Mouse (Mus musculus): Measurements from ENCODE around the gene Mrps27. TPM values are rescaled to one million over a fixed set of nuclear protein-coding genes. Genes with fewer than 3 reads are reported as not detected.
"Not testable (repeated sequence)": the region's sequence is repeated elsewhere in the genome, so short reads cannot be mapped to it uniquely, and the experiment has no call there.

The Mrps27 gene
- total and polyA plus RNA-seq, 2 experiments from 2014 or later: 17.5 to 41.7 TPM

DNA sequence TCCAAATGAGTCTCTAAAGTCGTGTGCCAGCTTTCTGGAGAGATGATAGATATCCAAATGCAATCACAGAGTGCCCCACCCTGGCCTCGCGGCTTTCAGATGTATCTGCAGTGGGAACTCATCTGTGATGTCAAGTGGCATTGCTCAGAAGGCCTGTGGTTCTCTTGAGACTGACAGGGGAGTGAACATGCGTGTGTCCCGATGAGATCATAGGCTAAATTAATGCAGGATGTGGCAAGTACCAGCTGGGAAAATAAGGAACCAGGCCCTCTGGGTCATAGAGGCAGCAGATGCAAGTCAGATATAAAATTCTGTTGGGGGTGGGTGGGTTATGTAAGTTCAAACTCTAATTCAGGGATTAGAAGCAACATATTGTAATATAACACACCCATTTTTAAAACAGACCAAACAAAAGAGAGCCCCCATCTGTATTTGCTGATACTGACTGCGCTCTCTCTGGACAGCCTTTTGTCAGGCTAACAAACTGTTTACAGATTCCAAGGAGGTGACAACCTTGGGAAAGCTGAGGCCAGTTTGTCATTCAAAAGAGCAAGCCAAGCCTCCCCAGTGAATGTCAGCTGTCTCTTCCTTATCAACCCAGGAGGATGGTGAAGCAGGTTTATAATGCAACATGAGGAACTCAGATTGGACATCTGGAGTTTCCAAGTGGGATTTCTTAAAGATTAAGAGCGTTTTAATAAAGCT, 20.8 kb upstream of the Mrps27 start:
- H3K9ac ChIP-seq (replicated peaks; ENCODE audit: low read length): no peak overlapping the region
- no peak overlapping the region for H3K27ac ChIP-seq
- no peak overlapping the region for H3K4me3 ChIP-seq (ENCODE audit: low read length)
- H3K4me2 ChIP-seq (ENCODE audit: low read depth, low read length): no peak overlapping the region
- no peak for TF ChIP-seq CTCF (IDR thresholded peaks at IDR 0.05; ENCODE audit: low read depth)
- 71% methylated on average over 7 of the region's 7 CpGs for WGBS
- peak; percentile 32; the same call in 1 of the 2 replicates for ATAC-seq
- DNase-seq (ENCODE audit: low spot score): no peak
- H3K9me3 ChIP-seq (ENCODE audit: low read length): no peaks in the 10 kb centered on the region
- H3K27me3 ChIP-seq (ENCODE audit: insufficient read depth, low read length): no peaks in the 10 kb centered on the region
- H3K4me1 ChIP-seq (ENCODE audit: insufficient read depth, low read length): no peaks in the 10 kb centered on the region
- peaks cover 39% of the 10 kb centered on the region for H3K36me3 ChIP-seq (ENCODE audit: insufficient read depth, low read length)

GRCm38 (mm10) chr13:99324337-99324685, 20.3 kb upstream of the Mrps27 start:
- H3K4me3 ChIP-seq (ENCODE audit: low read length); H3K4me2 ChIP-seq (ENCODE audit: low read depth, low read length); H3K27me3 ChIP-seq (ENCODE audit: insufficient read depth, low read length); H3K9ac ChIP-seq (replicated peaks; ENCODE audit: low read length); ATAC-seq; H3K9me3 ChIP-seq (ENCODE audit: low read length); H3K4me1 ChIP-seq (ENCODE audit: insufficient read depth, low read length); DNase-seq (ENCODE audit: low spot score); H3K27ac ChIP-seq: not testable (repeated sequence)
- 89% methylated on average over 8 of the region's 8 CpGs for WGBS
- peaks cover 44% of the 10 kb centered on the region for H3K36me3 ChIP-seq (ENCODE audit: insufficient read depth, low read length)

- Histone ChIP-seq H3K27ac (no peak overlapping the region), H3K9ac (replicated peaks; ENCODE audit: low read length) (no peak overlapping the region), H3K4me1 (ENCODE audit: insufficient read depth, low read length) (no peaks in the 10 kb centered on the region), H3K4me2 (ENCODE audit: low read depth, low read length) (no peak overlapping the region), H3K27me3 (ENCODE audit: insufficient read depth, low read length) (no peaks in the 10 kb centered on the region), H3K9me3 (ENCODE audit: low read length) (no peaks in the 10 kb centered on the region), H3K4me3 (ENCODE audit: low read length) (no peak overlapping the region), H3K36me3 (ENCODE audit: insufficient read depth, low read length) (peaks cover 51% of the 10 kb centered on the region)
- 56% methylated on average over 4 of the region's 4 CpGs for WGBS
- ATAC-seq (no peak), DNase-seq (ENCODE audit: low spot score) (no peak)
- TF ChIP-seq CTCF (IDR thresholded peaks at IDR 0.05; ENCODE audit: low read depth): no peak
Observed at GRCm38 (mm10) chr13:99331255-99331654, 13.3 kb upstream of the Mrps27 start.

- Histone ChIP-seq H3K4me2 (ENCODE audit: low read depth, low read length) (no peak overlapping the region), H3K9me3 (ENCODE audit: low read length) (no peaks in the 10 kb centered on the region), H3K36me3 (ENCODE audit: insufficient read depth, low read length) (peaks cover 64% of the 10 kb centered on the region), H3K27ac (no peak overlapping the region), H3K4me3 (ENCODE audit: low read length) (no peak overlapping the region), H3K27me3 (ENCODE audit: insufficient read depth, low read length) (no peaks in the 10 kb centered on the region), H3K4me1 (ENCODE audit: insufficient read depth, low read length) (no peaks in the 10 kb centered on the region), H3K9ac (replicated peaks; ENCODE audit: low read length) (no peak overlapping the region)
- TF ChIP-seq CTCF (IDR thresholded peaks at IDR 0.05; ENCODE audit: low read depth): no peak
- DNase-seq (ENCODE audit: low spot score) (no peak), ATAC-seq (no peak)
- 85% methylated on average over 6 of the region's 6 CpGs for WGBS
Observed at GRCm38 (mm10) chr13:99337510-99337909, 7.1 kb upstream of the Mrps27 start.

DNA sequence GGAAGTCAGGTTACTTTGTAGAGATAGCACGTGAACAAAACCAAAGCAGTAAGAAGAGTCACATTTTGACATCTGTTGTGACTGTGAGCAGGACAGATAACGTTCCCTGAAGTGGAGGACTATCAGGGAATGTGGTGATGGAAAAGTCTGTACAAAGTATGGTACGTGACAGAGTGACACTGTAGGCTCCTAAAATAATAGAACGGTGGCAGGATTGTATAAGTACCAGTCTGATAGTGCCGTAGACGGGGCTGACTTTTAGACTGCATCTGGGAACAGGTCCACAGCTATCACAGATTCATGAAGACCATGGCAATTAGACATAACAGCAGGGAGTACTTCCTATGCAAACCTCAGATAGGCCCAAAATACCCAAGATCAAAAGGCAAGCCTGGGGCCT, 3.1 kb upstream of the Mrps27 start:
- Histone ChIP-seq H3K4me3 (ENCODE audit: low read length) (no peak overlapping the region), H3K27me3 (ENCODE audit: insufficient read depth, low read length) (no peaks in the 10 kb centered on the region), H3K4me1 (ENCODE audit: insufficient read depth, low read length) (peaks cover 4% of the 10 kb centered on the region), H3K27ac (no peak overlapping the region), H3K9me3 (ENCODE audit: low read length) (no peaks in the 10 kb centered on the region), H3K9ac (replicated peaks; ENCODE audit: low read length) (no peak overlapping the region), H3K4me2 (ENCODE audit: low read depth, low read length) (no peak overlapping the region), H3K36me3 (ENCODE audit: insufficient read depth, low read length) (peaks cover 43% of the 10 kb centered on the region)
- WGBS: 95% methylated on average over 6 of the region's 6 CpGs
- no peak for TF ChIP-seq CTCF (IDR thresholded peaks at IDR 0.05; ENCODE audit: low read depth)
- DNase-seq (ENCODE audit: low spot score) (no peak), ATAC-seq (no peak)

DNA sequence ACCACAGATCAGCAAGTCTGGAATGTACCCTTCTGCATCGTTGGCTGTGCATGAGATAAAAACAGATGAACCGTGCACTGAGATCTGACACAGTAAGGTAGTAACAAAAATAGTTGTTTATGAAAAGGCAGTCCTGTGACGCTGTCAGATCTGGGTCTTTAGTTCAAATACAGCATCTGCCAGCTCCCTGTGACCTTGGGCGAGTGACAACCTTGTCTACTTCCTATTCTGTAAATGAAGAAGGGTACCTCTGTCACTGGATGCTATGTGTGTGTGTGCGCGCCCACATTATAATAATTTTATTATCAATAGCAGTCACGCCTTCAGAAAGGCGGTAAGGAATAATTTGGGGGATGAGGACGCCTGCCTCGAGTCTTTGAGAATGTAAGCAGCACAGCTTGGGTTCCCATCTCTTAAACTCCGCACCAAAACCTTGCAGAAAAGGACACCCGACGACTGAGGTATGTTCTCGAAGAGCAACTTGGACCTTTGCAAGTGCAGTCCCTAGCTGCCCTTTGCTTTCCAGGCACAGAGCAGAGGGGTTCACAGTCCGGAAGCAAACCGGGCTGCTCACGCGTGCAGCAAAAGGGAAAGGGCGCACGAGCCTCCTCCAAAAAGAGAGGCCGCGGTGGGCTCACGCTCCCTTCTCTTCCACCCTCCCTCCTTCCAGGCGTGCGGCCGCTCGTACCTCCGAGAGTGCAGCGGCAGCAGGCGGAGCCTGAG, 549 bp upstream of the Mrps27 start:
- H3K27ac ChIP-seq: peak overlapping the region; percentile 92
- H3K4me2 ChIP-seq (ENCODE audit: low read depth, low read length): peak overlapping the region; percentile 80
- peak overlapping the region; percentile 89 for H3K9ac ChIP-seq (replicated peaks; ENCODE audit: low read length)
- peaks cover 4% of the 10 kb centered on the region for H3K4me1 ChIP-seq (ENCODE audit: insufficient read depth, low read length)
- ATAC-seq (peak; percentile 86), DNase-seq (ENCODE audit: low spot score) (no peak)
- peaks cover 31% of the 10 kb centered on the region for H3K36me3 ChIP-seq (ENCODE audit: insufficient read depth, low read length)
- H3K27me3 ChIP-seq (ENCODE audit: insufficient read depth, low read length): no peaks in the 10 kb centered on the region
- no peaks in the 10 kb centered on the region for H3K9me3 ChIP-seq (ENCODE audit: low read length)
- WGBS: 3% methylated on average over 29 of the region's 30 CpGs
- peak overlapping the region; percentile 91 for H3K4me3 ChIP-seq (ENCODE audit: low read length)
- TF ChIP-seq CTCF (IDR thresholded peaks at IDR 0.05; ENCODE audit: low read depth): no peak

- H3K27me3 ChIP-seq (ENCODE audit: insufficient read depth, low read length): no peaks in the 10 kb centered on the region
- no peak for ATAC-seq
Observed at GRCm38 (mm10) chr13:99350009-99350408, 5.4 kb downstream of the Mrps27 start.

More at GRCm38 (mm10) chr13:99350009-99350408, 5.4 kb downstream of the Mrps27 start:
- peaks cover 4% of the 10 kb centered on the region; the same call in 1 of the 2 replicates for H3K36me3 ChIP-seq (ENCODE audit: insufficient read depth, low read length)
- WGBS: 95% methylated on average over 6 of the region's 6 CpGs
- DNase-seq (ENCODE audit: low spot score): no peak
- TF ChIP-seq CTCF (IDR thresholded peaks at IDR 0.05; ENCODE audit: low read depth): no peak
- H3K4me1 ChIP-seq (ENCODE audit: insufficient read depth, low read length): peaks cover 8% of the 10 kb centered on the region
- H3K4me2 ChIP-seq (ENCODE audit: low read depth, low read length): no peak overlapping the region
- H3K9me3 ChIP-seq (ENCODE audit: low read length): no peaks in the 10 kb centered on the region
- no peak overlapping the region for H3K9ac ChIP-seq (replicated peaks; ENCODE audit: low read length)
- H3K4me3 ChIP-seq (ENCODE audit: low read length): no peak overlapping the region
- H3K27ac ChIP-seq: no peak overlapping the region

Measured in hindbrain, postnatal 0 days (tissue).